Mouse (Mus musculus) lung, adult 18-20 months (tissue): ENCODE results near the gene Vil1.

ENCODE experiments used
- DNase-seq, 2 experiments: peaks; one replicate each; pipeline ENCODE4 v3.0.0; 2022; ENCODE audit warnings: mixed read lengths in 2 of 2

Vil1 gene

GRCm38 (mm10) chr1:74387386-74387988 is 21.7 kb upstream of the Vil1 start:
- DNase-seq, result no peak

GRCm38 (mm10) chr1:74388398-74388920 is 20.7 kb upstream of the Vil1 start:
- DNase-seq, result no peak

GRCm38 (mm10) chr1:74389831-74390286 is 19.3 kb upstream of the Vil1 start:
- peak; percentile 67 to 75 for DNase-seq

- DNase-seq, result peak; percentile 77 to 84
These were observed 18.8 kb upstream of the Vil1 start for GRCm38 (mm10) chr1:74390287-74390906.

- peak; percentile 99 for DNase-seq
These were observed 18.0 kb upstream of the Vil1 start, which contains the start of gene Ctdsp1 for GRCm38 (mm10) chr1:74390924-74391748. Gene Ctdsp1 (plus strand): TSS chr1:74391509.

GRCm38 (mm10) chr1:74391844-74392441 is 17.2 kb upstream of the Vil1 start:
- peak; percentile 84 to 85 for DNase-seq

GRCm38 (mm10) chr1:74392446-74392994 is 16.7 kb upstream of the Vil1 start:
- DNase-seq, result no peak

GRCm38 (mm10) chr1:74393010-74393409 is 16.2 kb upstream of the Vil1 start:
- no peak for DNase-seq

- DNase-seq, result no peak
These were observed 15.5 kb upstream of the Vil1 start for GRCm38 (mm10) chr1:74393697-74394096.

- DNase-seq, result no peak
These were observed 14.9 kb upstream of the Vil1 start for GRCm38 (mm10) chr1:74394311-74394710.

GRCm38 (mm10) chr1:74394858-74395257 is 14.3 kb upstream of the Vil1 start:
- no peak for DNase-seq

- no peak for DNase-seq
These were observed 13.9 kb upstream of the Vil1 start for GRCm38 (mm10) chr1:74395290-74395689.

GRCm38 (mm10) chr1:74396456-74397222 is 12.5 kb upstream of the Vil1 start:
- DNase-seq, result peak; percentile 35 to 41

GRCm38 (mm10) chr1:74397268-74397918 is 11.8 kb upstream of the Vil1 start:
- DNase-seq, result peak; percentile 99 to 100

- peak; percentile 80 to 84 for DNase-seq
These were observed 11.2 kb upstream of the Vil1 start for GRCm38 (mm10) chr1:74397919-74398451.

GRCm38 (mm10) chr1:74400531-74400930 is 8.6 kb upstream of the Vil1 start:
- no peak for DNase-seq

GRCm38 (mm10) chr1:74401015-74401702 is 8.0 kb upstream of the Vil1 start:
- DNase-seq, result no peak

- no peak for DNase-seq
These were observed 5.0 kb upstream of the Vil1 start for GRCm38 (mm10) chr1:74404206-74404605.

- no peak for DNase-seq
These were observed 2.7 kb downstream of the Vil1 start for GRCm38 (mm10) chr1:74411753-74412325.

- no peak for DNase-seq
These were observed 3.5 kb downstream of the Vil1 start for GRCm38 (mm10) chr1:74412711-74413110.
